Mouse (Mus musculus) right cerebral cortex, adult 2 months (tissue): ENCODE results near the gene Thsd4.
"Not testable (repeated sequence)": the region's sequence is repeated elsewhere in the genome, so short reads cannot be mapped to it uniquely, and the experiment has no call there.

Experiments
- DNase-seq, 2 experiments: peaks; one replicate each; pipeline ENCODE4 v3.0.0; 2021 to 2022; ENCODE audit warnings: low spot score in 2 of 2

Thsd4 gene

DNA sequence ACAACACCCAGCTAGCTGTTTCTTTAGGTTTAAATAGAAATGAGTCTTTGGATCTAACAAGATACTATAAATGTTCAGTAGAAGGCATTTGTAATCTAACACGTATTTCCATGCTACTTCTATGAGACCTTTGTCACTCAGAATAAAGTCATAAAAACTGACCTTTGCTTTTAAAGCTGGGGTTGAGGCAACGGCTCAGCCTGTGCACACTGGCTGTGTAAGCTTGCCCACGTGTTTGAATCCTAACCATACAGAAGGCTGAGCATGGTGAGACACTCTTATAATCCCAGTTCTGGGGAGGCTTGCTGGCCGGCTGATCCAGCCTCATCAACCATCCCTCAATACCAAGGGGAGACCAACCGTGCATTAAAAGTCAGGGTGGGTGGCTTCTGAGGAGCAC lies 214.4 kb downstream of the Thsd4 start:
- DNase-seq: no peak

DNA sequence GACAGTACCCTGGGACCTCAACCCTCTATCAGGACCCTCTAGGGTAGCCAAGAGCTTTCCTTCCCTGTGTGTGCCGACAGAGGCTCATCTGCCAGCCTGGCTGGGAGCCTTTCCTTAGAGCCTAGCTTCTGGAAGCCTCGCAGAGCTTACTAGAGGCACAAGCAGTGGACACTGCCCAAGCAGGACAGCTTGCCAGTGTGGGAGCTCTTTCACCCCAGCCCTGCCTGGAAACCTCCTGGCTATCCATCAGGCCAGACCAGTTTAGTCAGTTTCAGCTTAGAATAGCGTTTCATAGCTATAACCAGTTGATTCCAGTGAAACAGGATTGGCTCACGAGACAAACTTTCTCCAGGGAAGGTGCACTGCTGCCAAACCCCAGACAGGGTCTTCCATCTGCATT lies 215.6 kb downstream of the Thsd4 start:
- no peak for DNase-seq

DNA sequence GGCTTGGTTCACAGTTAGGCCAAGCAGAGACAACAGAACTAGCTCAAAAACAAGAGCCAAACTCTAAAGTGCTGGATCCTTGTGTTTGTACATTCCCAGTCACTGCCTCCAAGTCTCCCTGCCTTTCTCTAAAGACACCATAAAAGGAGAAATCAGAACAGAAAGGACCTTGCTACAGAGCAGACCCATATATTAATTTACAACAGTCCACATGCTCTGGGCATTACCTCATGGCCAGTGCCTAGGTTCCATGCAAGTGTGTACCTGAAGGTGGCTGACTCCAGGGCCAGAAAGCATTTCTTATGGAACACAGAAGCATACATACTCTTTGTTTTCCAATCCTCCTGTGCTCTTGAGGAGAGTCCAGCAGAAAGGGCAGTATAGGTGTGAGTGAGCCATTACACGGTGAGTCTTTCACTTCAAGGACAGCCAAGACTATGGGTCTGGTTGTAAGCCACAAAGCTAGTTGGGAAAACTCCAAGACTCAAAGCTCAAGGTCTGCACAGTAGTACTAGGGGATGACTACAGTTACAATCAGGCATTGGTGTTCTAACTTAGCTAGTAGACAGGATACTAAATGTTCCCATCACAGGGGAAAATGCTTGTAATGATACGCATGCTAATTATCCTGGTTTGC lies 216.5 kb downstream of the Thsd4 start:
- no peak for DNase-seq

DNA sequence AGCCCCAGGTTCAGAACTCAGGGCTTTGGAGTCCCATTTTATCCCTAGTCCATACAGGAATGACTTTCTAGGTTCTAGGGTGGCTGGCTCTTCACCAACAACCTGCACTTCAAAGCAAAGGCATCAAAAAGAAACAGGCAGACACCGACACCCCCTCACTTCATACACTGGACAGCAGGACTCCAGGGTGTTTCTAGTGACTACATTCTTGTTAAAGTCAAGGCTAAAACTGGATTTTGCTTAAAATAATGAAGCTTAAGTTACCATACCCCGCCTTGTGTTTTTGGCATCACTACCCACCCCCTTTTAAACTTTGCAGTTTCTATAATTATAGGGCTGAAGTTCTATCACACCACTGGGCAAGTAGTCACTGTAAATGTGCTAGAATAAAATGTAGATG lies 225.6 kb downstream of the Thsd4 start:
- DNase-seq: no peak

DNA sequence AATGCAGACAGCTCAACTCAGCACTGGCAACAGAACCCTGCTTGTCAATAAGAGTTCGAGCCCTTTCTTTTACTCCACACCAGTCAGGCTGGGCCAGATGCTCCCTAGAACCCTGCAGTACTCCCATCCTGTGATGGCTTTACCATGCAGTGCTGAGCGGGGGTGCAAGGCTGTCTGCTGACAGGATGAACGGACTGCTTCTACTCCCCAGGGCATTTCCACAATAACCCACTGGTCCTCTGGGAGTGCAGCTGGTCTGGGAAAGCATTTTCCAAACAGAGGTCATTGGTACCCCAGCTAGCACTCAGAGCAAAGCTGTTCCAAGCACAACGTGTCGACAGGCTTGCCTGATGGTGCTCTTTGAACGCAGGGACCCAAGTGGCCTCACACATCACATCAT lies 226.6 kb downstream of the Thsd4 start:
- DNase-seq: no peak

DNA sequence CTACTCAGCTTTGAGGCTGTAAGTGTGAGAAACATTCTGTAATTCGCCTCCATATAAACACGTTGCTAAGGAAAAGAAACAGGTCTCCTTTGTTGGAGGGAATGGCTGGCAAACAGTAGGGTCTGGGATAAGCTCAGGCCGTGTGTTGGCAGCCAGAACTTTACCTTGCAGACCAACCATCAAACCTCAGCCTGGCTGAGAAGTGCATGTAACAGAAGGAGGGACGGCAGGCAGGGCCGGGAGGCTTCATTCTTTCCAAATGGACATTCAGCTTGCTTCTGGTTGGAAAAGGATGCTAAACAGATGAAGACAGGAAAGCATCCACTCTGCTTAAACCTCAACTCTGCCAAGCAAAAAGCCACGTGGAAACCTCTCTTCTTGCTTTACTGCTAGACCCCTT lies 228.7 kb downstream of the Thsd4 start:
- no peak for DNase-seq

DNA sequence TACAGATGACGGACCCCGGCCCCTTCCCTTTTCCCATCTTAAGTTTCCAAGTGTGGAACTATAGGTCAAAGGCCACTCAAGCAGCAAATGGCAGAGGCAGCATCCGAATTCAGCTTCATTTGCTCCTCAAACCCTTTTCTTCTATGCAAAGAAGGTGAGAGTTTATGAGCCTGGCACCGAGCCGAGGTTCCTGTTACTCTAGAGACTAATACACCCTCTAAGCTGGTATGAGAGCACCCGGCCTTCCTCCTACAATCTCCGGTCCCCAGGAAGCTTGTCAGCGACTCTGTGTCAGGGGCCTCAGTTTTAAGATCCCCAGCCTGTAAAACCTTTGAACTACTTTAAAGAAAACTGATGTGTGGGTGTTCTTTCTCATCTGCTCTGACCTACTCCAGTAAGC lies 231.1 kb downstream of the Thsd4 start:
- no peak for DNase-seq

DNA sequence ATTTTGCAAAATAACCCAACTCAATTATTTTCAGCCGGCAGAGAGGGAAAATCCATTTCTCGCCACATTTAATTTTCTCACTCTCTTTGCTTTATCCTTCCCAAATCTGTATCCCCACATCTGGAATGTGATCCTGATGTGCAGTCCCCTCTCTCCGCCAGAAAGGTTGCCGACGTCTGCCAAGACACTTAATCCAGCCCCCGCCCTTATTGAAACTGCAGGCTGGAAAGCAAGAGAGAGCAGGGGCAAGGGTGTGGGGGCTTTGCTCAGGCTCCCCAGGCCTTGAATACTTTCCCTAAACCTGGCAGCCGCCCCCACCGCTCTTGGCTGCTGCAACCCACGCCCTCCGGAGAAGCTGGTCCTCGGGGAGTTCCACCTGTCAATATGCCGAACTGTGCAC lies 233.1 kb downstream of the Thsd4 start:
- DNase-seq: no peak

DNA sequence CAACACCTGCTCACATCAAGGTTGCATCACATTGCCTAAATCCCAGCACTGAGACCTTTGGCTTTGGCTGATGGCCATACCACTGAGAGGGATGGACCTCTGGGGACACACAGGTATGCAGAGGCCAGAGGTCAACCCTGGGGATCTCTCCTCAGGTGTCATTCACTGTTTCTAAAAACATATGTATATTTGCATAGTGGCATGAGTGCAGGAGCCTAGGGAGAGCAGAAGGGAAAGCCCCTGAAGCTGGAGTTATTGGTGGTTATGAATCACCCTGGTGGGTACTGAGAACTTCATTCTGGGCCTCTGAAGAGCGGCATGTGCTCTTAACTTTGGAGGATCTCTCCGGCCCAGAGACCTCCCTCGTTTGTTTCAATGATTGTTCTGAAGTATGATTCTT lies 235.5 kb downstream of the Thsd4 start:
- no peak for DNase-seq

DNA sequence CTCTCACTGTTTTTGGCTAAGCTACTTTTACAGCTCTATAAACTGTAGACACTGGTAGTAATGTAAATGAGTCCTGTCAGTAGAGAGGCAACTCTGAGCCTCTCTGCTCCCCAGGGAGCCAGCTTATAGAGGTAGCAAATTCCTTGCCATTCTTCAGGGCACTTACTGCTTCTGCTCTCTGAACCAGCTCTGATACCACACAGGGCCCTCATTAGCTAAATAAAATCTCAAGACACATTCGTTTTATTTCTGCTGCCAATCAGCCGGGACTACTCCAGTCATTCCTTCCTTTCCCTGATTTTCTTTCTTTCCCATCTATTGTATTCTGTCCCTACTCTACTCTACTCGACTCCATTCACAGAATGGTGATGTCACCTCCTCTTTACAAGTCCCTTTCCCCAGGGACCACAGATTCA lies 236.8 kb downstream of the Thsd4 start:
- no peak for DNase-seq

DNA sequence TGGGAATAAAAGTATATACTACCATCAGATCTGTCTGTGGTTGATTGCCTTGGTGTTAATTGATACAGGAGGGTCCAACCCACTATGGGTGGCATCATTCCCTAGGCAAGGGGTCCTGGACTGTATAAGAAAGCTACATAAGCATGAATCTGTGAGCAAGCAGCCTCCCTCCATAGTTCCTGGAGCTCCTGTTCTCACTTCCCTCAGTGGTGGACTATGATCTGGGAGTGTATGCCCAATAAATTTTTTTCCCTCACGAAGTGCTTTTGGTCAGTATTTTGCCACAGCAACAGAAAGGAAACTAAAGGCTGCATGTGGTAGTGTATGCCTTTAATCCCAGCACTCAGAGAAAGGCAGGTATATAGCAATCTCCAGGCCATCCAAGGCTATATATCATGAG lies 237.5 kb downstream of the Thsd4 start:
- DNase-seq: no peak

DNA sequence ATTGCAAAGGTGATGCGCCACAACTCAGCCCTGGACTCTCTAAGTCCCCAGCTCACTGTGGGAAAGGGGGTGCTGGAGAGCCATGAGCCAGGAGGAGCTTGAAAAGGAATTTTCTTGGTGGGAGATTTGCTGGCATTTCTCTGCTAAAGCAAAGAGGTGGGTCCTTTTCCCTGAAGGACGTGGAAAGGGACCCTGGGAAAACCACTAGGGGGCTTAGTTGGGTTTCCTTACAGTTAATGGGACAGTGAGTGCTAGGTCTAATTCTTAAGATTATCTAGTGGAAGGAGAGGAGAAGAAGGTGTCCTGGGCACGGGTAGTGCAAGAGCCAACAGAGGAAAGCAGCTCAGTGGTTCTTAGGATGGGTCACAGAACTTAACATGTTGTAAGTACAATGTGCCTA lies 238.3 kb downstream of the Thsd4 start:
- no peak for DNase-seq

DNA sequence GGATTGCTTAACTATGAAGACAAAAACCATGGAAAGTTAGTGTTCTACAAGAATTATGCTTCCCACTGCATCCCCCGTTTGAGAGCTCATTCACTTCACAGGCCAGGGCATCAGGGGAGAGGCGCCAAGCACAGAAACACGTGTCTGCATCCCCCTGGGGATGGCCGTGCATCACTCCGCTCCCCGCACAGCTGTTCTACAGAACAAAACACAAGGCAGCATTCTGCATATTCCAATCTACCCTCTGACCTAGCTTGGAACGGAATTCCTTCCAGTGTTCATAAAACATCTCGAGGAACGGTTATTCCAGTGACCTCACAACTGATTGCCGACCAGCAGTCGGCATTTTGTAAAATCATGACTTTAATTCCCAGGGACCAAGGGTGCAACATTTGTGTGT lies 240.6 kb downstream of the Thsd4 start:
- DNase-seq: no peak

DNA sequence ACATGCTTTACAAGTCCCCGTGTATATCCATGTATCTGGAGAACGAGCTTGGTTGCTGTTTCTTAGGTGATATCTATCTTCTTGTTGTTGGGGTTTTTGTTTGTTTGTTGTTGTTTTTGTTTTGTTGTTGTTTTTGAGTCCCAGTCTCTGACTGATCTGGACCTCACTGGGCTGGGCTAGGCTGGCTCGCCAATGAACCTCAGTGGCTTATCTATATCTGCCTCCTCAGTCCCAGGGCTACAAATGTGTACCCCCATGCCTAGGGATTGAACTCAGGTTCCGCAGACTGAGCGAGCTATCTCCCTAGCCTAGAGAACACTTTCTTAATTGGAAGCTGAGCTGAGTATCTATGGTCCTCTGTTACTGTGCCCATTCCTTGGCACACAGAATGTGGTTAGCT lies 241.1 kb downstream of the Thsd4 start:
- DNase-seq: no peak

DNA sequence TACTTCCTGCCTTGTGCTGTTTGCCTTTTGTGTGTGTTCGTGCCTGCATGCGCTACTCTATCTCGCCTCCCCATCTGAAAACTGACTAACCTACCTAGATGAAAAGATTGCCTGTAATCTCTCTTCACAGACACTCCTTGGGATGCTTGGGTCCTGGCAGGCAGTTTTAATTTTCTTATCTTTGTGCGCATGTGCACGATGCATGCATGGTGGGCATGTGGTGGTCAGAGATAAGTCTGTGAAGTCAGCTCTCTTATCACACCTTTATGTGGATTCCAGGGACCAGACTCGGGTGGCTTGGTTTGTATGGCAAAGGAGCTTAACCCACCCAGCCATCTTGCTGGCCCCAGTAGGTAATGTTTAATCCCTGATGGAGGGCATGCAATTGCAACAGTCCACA lies 242.3 kb downstream of the Thsd4 start:
- no peak for DNase-seq

DNA sequence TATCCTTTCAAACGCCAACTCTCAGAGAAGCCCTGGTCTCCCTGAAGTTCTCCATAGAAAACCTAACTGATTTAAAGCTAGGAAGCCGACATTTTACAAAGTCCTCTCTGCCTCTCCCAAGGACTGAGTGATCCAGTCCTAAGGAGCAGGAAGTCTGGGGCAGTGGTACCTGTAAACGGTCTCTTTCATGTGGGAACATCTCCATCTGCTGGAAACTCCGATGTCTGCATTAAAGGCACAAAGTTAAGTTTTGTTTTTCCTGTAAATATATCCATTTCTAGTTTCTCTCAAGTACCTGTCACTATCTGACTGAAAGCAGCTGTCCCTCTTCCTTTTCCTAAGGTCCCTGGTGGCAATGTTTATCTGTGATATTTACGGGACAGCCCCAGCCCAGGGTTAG lies 245.5 kb downstream of the Thsd4 start:
- peak in 1 of 2 experiments; percentile 35 for DNase-seq

DNA sequence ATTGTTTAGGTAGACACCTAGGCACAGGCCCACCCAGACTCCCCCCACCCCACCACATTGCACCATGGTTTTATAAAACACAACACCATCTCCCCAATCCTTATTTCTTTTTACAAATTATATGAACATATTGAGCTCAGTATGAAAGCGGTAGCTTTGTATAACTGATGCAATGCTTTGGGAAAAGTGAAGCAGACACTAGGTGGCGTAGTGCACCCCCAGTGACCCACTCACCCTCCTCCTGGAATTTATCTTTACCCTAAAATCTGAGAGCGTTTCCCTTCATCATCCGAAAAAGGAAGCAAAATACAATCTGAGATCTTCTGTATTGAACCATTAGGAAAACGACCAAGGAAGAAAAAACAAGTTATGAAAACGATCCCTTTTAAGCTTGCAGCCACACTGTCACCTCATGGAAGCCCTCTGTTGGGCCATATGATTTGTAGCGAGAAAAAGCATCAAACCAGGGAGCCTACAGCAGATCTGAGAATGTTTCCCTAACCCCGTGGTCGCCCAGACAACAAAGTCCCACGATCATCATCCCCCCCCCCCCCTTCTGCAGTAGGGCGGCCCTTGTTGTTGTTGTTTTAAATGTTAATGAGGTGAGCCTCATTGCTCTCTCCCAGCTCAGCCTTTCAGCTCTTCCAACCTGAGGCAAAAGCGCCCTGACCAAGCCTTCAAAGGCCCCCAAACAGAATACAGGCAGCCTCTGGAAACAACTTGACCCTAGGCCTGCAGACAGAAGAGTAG lies 246.3 kb downstream of the Thsd4 start:
- peak in 1 of 2 experiments; percentile 51 for DNase-seq

DNA sequence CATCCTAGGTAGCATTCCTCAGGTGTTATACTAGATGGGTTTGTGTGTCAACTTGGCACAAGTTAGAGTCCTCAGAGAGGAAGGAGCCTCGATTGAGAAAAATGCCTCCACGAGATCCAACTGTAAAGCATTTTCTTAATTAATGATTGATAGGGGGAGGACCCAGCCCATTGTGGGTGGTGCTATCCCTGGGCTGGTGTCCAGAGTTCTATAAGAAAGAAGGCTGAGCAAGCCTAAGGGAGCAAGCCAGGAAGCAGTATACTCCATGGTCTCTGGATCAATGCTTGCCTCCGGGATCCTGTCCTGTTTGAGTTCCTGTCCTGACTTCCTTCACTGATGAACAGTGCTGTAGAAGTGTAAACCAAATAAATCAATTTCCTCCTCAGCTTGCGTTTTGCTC lies 247.3 kb downstream of the Thsd4 start:
- DNase-seq: no peak

DNA sequence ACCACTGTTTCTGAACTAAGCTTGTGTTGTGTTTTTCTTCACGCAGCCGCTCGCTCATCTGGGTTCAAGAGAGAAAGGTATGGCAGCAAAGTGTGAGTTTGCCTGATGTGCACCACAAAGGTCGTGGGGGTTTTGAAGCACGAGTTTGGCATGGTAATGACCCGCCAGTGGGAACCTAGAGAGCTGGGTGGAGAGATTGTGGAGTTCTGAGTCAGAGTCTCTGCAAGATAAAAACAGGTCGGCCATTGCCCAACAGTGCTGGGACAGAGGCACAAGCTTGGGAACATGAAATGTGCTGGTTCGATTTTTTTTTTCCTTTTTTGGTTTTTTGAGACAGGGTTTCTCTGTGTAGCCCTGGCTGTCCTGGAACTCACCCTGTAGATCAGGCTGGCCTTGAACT lies 249.5 kb downstream of the Thsd4 start:
- not testable (repeated sequence) for DNase-seq

DNA sequence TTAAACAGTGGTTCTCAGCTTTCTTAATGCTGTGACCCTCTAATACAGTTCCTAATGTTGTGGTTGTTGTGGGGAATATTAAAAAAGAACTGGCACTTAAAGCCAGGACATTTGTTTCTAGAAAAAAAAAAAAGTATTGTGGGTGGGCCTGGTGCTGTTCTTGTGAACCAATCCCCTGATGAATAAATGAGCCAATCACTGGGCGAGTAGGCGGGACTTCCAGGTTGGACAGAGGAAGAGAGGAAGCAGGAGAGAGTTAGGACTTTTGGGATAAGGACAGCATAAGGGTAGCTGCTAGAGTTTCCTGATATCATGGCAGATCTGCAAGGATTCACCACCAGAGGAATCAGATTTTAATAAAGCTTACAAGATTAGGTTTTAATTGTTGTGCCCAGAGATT lies 249.9 kb downstream of the Thsd4 start:
- no peak for DNase-seq

DNA sequence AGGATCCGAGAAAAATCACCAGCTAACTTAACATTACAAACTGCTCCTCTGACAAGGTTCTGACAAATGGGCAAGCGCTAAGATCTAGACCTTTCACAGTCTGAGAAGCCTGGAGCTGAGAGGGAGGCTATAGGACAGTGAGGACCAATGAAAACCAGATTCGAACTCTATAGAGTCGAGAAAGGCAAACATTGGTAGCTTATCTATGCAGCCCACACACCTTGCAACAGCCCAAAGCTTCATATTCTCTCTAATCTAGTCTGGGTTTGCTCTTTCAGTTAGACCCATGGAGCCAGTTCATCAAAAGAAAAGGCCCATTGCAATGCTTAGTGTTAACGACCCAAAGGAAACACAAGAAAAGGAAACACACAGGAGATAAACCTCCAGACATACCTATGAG lies 252.0 kb downstream of the Thsd4 start:
- DNase-seq: no peak

DNA sequence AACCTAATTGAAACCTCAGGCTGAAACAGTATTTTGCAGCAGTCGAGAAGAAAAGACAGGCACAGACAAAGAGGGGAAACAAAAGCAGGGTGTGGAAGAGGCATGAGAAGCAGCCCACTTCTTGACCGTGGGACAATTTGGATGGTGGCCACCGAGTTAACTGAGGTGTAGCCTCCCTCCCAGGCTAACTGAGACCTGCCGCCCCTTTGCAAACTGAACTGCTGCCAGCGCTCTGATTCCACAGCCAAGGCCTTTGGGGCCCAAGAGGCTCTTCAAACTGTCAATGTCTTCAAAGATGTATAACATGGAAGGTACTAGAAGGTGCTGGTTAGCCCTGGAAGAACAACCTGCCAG lies 254.6 kb downstream of the Thsd4 start:
- no peak for DNase-seq

DNA sequence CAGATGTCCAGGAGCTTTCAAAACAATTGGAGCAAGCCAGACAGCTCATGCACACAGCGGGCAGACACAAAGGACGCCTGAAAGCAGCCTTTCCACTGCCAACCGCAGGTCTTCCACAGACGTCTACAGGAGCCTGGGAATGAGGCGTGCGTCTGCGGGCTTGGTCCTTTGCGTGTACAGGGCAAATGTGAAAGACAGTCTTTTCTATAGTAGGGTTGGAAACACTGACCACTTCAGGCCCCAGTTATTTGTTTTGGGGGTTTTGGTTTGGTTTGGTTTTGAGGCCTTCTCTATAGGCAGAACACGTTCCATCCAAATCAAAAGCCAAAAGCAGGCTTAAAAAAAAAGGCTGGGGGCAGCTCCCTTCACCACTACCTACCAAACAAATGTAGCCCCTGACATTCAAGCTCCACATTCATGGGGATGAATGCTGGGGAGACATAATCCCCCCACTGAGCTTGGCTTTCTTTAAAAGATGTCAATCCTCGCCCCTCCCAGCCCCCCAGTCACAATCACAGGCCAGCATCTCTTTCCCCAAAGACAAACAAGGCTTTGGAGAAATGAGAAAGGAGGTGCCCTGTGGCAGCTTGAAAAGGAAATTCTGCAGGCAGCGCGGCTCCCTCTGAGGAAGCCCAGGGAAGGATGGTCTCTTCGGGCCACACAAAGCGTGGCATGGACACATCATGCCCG lies 255.1 kb downstream of the Thsd4 start:
- DNase-seq: no peak
